Mouse (Mus musculus) E14TG2a.4 (cell line): ENCODE results near the gene Gm21987.

Source experiments
- H3K27me3 ChIP-seq: 2 replicates; pipeline ENCODE4 v1.6.1; 2014; ENCODE audit warnings: low read length, control low read depth; ENCODE audit not compliant: insufficient read depth
- H3K36me3 ChIP-seq: 2 replicates; pipeline ENCODE4 v1.6.1; 2014; ENCODE audit warnings: low read length, control low read depth; ENCODE audit not compliant: insufficient read depth
- H3K4me1 ChIP-seq: replicated peaks from 2 replicates; pipeline ENCODE4 v1.6.1; 2014; ENCODE audit warnings: low read depth, low read length, control low read depth
- H3K4me3 ChIP-seq: replicated peaks from 2 replicates; pipeline ENCODE4 v1.5.1; 2014; ENCODE audit warnings: mild to moderate bottlenecking, low read length
- H3K9me3 ChIP-seq: 2 replicates; pipeline ENCODE4 v1.6.1; 2014; ENCODE audit warnings: low read length, control low read depth
- CTCF ChIP-seq: conservative IDR thresholded peaks from 2 replicates; pipeline ENCODE4 v1.5.1; 2014; ENCODE audit warnings: low read length
- NANOG ChIP-seq: IDR thresholded peaks from 2 replicates; pipeline ENCODE4 v1.6.1; 2014; ENCODE audit warnings: borderline replicate concordance, low read length, mixed read lengths
- POU5F1 ChIP-seq: IDR thresholded peaks from 2 replicates; pipeline ENCODE4 v1.6.1; 2014; ENCODE audit warnings: low read length, borderline replicate concordance

The Gm21987 gene

DNA sequence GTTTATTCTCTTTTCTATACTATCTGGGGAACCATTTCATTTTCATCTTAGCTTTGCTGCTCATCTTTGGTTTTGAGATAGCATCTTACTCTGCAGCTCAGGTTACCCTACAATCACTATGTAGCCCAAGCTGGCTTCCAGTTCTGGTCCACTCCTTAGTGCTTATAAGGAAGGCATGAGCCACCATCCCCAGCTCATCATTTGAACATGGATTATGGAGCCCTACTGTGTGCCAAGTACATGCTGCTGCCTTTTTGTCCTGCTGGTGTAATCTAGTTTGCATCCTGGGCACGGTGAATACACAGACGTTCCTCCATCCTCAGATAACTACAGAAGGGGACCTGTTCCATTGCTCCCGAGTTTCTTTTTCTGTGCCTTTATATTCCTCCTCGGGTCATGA, 26.0 kb downstream of the Gm21987 start:
- Histone ChIP-seq H3K4me1 (peaks cover 38% of the 10 kb centered on the region), H3K36me3 (no peaks in the 10 kb centered on the region), H3K9me3 (no peaks in the 10 kb centered on the region), H3K4me3 (no peak overlapping the region), H3K27me3 (peaks cover 80% of the 10 kb centered on the region)
- TF ChIP-seq NANOG: no peak
- TF ChIP-seq POU5F1: no peak
- TF ChIP-seq CTCF: no peak

DNA sequence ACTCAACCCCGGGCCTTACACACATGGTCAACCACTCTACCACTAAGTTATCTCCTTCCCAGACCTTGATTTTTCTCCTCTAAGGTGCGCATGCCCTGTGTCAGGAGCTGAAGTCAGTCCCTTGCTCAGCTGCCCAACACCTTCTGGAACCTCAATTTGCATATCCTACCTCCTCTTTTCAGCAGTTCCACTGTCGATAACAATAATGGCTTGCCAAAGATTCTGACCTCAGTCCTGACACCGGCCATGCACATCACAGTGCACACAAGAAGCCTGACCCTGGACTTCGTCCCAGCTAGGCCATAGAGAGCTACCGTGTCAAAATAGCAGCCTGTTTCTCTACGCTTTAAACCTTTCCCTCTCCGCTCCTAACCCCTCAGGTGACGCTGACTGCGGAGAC, 26.6 kb downstream of the Gm21987 start:
- TF ChIP-seq NANOG: no peak
- Histone ChIP-seq H3K4me3 (peak overlapping the region; percentile 71), H3K27me3 (peaks cover 78% of the 10 kb centered on the region), H3K36me3 (no peaks in the 10 kb centered on the region), H3K4me1 (peaks cover 38% of the 10 kb centered on the region), H3K9me3 (no peaks in the 10 kb centered on the region)

GRCm38 (mm10) chr16:38373941-38374340, 27.1 kb downstream of the Gm21987 start:
- Histone ChIP-seq H3K9me3 (no peaks in the 10 kb centered on the region), H3K27me3 (peaks cover 76% of the 10 kb centered on the region), H3K4me3 (peak overlapping the region; percentile 71), H3K4me1 (peaks cover 38% of the 10 kb centered on the region), H3K36me3 (no peaks in the 10 kb centered on the region)
- TF ChIP-seq POU5F1 (no peak), CTCF (no peak), NANOG (no peak)

- peaks cover 70% of the 10 kb centered on the region for H3K27me3 ChIP-seq
- H3K4me1 ChIP-seq: peaks cover 32% of the 10 kb centered on the region
- no peaks in the 10 kb centered on the region for H3K9me3 ChIP-seq
- no peak for TF ChIP-seq NANOG
- no peak for TF ChIP-seq POU5F1
- TF ChIP-seq CTCF: no peak
- peak overlapping the region; percentile 71 for H3K4me3 ChIP-seq
- H3K36me3 ChIP-seq: no peaks in the 10 kb centered on the region
These were observed 27.7 kb downstream of the Gm21987 start for GRCm38 (mm10) chr16:38374379-38375140.

GRCm38 (mm10) chr16:38375182-38375581, 28.3 kb downstream of the Gm21987 start:
- H3K36me3 ChIP-seq: no peaks in the 10 kb centered on the region
- no peak for TF ChIP-seq CTCF
- no peaks in the 10 kb centered on the region for H3K9me3 ChIP-seq
- H3K27me3 ChIP-seq: peaks cover 66% of the 10 kb centered on the region
- no peak overlapping the region for H3K4me3 ChIP-seq
- H3K4me1 ChIP-seq: peaks cover 30% of the 10 kb centered on the region

DNA sequence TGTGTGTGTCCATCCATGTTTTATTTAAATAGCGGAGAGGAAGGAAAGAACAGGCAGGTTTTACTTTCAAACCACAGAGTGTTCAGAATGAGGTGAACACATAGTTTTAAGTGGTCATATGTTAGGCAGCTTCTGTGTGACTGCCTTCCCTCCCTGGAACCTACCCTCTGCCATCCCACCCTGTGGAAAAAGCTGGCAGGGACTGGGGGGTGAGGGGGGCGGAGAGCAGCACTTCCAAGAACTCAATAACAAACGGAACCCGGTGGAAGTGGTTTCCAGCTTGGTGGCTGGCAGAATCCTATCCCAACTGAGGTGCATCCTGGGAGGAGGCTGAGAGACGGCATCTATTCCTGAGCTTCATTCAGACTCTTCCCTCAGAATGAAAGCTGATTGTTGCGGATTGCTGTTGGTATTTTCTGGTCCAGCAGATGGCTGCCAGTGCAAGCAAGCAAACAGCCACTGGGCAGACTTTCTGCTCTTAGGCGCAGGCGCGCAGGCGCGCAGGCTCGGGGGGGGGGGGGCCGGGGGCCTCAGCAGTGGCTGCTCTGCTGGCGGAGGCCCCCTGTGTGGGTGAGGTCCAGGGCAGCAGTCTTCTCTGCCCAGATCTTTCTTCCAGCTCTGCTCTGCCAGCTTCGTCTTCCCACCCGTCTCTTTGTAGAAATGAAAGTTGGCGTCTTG, 29.5 kb downstream of the Gm21987 start:
- Histone ChIP-seq H3K36me3 (no peaks in the 10 kb centered on the region), H3K4me3 (no peak overlapping the region), H3K4me1 (peaks cover 28% of the 10 kb centered on the region), H3K9me3 (no peaks in the 10 kb centered on the region), H3K27me3 (peaks cover 54% of the 10 kb centered on the region)
- TF ChIP-seq NANOG (no peak), POU5F1 (no peak), CTCF (no peak)

DNA sequence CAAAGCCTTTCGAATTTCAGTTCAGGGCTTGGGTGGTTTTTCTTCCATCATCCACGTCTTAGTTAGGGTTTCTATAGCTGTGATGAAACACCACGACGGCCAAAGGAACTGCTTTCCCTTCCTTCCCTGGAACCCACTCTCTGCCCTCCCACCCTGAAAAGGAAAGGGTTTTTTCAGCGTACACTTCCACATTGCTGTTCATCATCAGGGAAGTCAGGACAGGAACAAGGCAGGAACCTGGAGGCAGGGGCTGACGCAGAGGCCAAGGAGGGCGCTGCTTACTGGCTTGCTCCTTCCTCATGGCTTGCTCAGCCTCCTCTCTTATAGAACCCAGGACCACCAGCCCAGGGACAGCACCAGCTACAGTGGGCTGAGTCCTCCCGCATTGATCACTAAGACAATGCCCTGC, 30.0 kb downstream of the Gm21987 start:
- H3K4me1 ChIP-seq: peaks cover 28% of the 10 kb centered on the region
- H3K36me3 ChIP-seq: no peaks in the 10 kb centered on the region
- H3K4me3 ChIP-seq: no peak overlapping the region
- H3K9me3 ChIP-seq: no peaks in the 10 kb centered on the region
- H3K27me3 ChIP-seq: peaks cover 50% of the 10 kb centered on the region
- TF ChIP-seq CTCF (no peak), NANOG (no peak), POU5F1 (no peak)

- no peak overlapping the region for H3K4me3 ChIP-seq
- H3K9me3 ChIP-seq: no peaks in the 10 kb centered on the region
- H3K36me3 ChIP-seq: no peaks in the 10 kb centered on the region
- no peak for TF ChIP-seq NANOG
- TF ChIP-seq POU5F1: no peak
- TF ChIP-seq CTCF: no peak
- peaks cover 47% of the 10 kb centered on the region for H3K27me3 ChIP-seq
- H3K4me1 ChIP-seq: peaks cover 28% of the 10 kb centered on the region
These were observed 30.7 kb downstream of the Gm21987 start for GRCm38 (mm10) chr16:38377546-38377945.

DNA sequence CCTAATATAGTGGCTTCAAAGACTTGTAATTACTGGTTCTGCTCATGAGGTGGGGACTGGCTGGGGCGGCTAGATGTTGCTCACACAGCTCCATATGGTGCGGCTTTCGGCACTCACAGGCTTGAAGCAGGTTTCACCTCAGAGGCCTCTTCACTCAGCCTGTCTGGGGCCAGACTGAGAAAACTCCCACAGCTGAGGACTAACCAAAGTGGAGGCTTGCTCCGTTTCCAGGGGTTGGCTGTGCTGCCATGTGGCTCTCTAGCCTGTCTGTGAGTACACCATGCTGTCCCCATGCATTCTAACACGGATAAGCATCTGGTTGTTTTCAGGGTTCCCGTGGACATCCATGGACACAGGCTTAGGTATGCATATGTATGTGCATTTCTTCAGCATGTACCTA, 31.8 kb downstream of the Gm21987 start:
- TF ChIP-seq NANOG (no peak), POU5F1 (no peak), CTCF (no peak)
- Histone ChIP-seq H3K27me3 (peaks cover 40% of the 10 kb centered on the region), H3K9me3 (no peaks in the 10 kb centered on the region), H3K4me1 (peaks cover 26% of the 10 kb centered on the region), H3K4me3 (no peak overlapping the region), H3K36me3 (no peaks in the 10 kb centered on the region)
